Mouse (Mus musculus) CH12.LX (cell line): ENCODE results near the gene Atp8b4. TPM values are rescaled to one million over a fixed set of nuclear protein-coding genes. Genes with fewer than 3 reads are reported as not detected.

Experiments
- DNase-seq: peaks from one replicate; pipeline ENCODE4 v3.0.0-alpha.2; 2013; ENCODE audit errors: extremely low read depth
- H3K27ac ChIP-seq: 2 replicates; pipeline ENCODE4 v1.5.1; 2012; ENCODE audit warnings: low read depth, mild to moderate bottlenecking, control low read depth, moderate library complexity; ENCODE audit not compliant: insufficient read depth
- H3K27me3 ChIP-seq: replicated peaks from 2 replicates; pipeline ENCODE3; 2012; ENCODE audit warnings: inconsistent platforms
- H3K36me3 ChIP-seq, 2 experiments: replicated peaks in 1 of 2; 2 replicates each; pipeline versions ENCODE3 to v1.6.1; 2012; ENCODE audit warnings: inconsistent platforms in 1 of 2, low read length in 1 of 2, mild to moderate bottlenecking in 1 of 2, mixed read lengths in 1 of 2, moderate library complexity in 1 of 2; ENCODE audit not compliant: control insufficient read depth in 1 of 2, insufficient read depth in 1 of 2
- H3K4me1 ChIP-seq, 2 experiments: 2 replicates each; pipeline ENCODE4 v1.6.1; 2012; ENCODE audit warnings: inconsistent platforms in 1 of 2, moderate library complexity in 1 of 2; ENCODE audit not compliant: insufficient read depth in 2 of 2, control insufficient read depth in 1 of 2
- H3K4me2 ChIP-seq: 2 replicates; pipeline ENCODE4 v1.6.1; 2012; ENCODE audit warnings: low read depth, mild to moderate bottlenecking, control low read depth; ENCODE audit not compliant: poor library complexity, insufficient read depth, severe bottlenecking
- H3K4me3 ChIP-seq, 3 experiments: fragments of 150-350 bp in 1 of 3; sonication (generic) in 1 of 3; replicated peaks in 1 of 3; 2 replicates each; pipeline versions ENCODE3 to v1.5.1; 2011 to 2012; ENCODE audit warnings: low read depth in 2 of 3, low read length in 2 of 3, mild to moderate bottlenecking in 2 of 3, moderate library complexity in 2 of 3, control low read depth in 1 of 3, improper control_type of control experiment in 1 of 3, inconsistent platforms in 1 of 3, mixed read lengths in 1 of 3; ENCODE audit not compliant: poor library complexity in 1 of 3
- H3K79me2 ChIP-seq: replicated peaks from 2 replicates; pipeline ENCODE4 v1.6.1; 2012; ENCODE audit warnings: mild to moderate bottlenecking, moderate library complexity; ENCODE audit not compliant: control insufficient read depth, poor library complexity, insufficient read depth, severe bottlenecking; ENCODE audit errors: extremely low read depth
- H3K9ac ChIP-seq: 2 replicates; pipeline ENCODE4 v1.6.1; 2012; ENCODE audit warnings: low read depth, mild to moderate bottlenecking, control low read depth, moderate library complexity; ENCODE audit not compliant: insufficient read depth
- H3K9me3 ChIP-seq: replicated peaks from 2 replicates; pipeline ENCODE3; 2012; ENCODE audit warnings: low read length, inconsistent platforms, mixed read lengths
- BHLHE40 ChIP-seq: IDR thresholded peaks from 2 replicates; pipeline ENCODE4 v1.6.1; 2011; ENCODE audit warnings: mild to moderate bottlenecking, low read depth, low read length, improper control_type of control experiment
- CHD1 ChIP-seq: IDR thresholded peaks from 2 replicates; pipeline ENCODE4 v1.6.1; 2012; ENCODE audit warnings: low read depth, low read length, improper control_type of control experiment, inconsistent platforms
- CHD2 ChIP-seq: IDR thresholded peaks from 2 replicates; pipeline ENCODE4 v1.6.1; 2011; ENCODE audit warnings: low read length, improper control_type of control experiment
- E2F4 ChIP-seq: IDR thresholded peaks from 2 replicates; pipeline ENCODE4 v1.6.1; 2011; ENCODE audit warnings: low read depth, low read length, improper control_type of control experiment; ENCODE audit not compliant: insufficient replicate concordance
- ELF1 ChIP-seq: IDR thresholded peaks from 2 replicates; pipeline ENCODE4 v1.6.1; 2014; ENCODE audit warnings: low read depth, mild to moderate bottlenecking, inconsistent platforms, low read length, improper control_type of control experiment
- EP300 ChIP-seq: IDR thresholded peaks from 2 replicates; pipeline ENCODE4 v1.6.1; 2011; ENCODE audit warnings: low read length, improper control_type of control experiment
- GABPA ChIP-seq: IDR thresholded peaks from 2 replicates; pipeline ENCODE4 v1.6.1; 2012; ENCODE audit warnings: low read depth, low read length, improper control_type of control experiment, inconsistent platforms; ENCODE audit not compliant: insufficient replicate concordance
- HCFC1 ChIP-seq: IDR thresholded peaks from 2 replicates; pipeline ENCODE4 v1.6.1; 2012; ENCODE audit warnings: low read depth, mild to moderate bottlenecking, inconsistent platforms, low read length, improper control_type of control experiment
- IRF4 ChIP-seq: IDR thresholded peaks from 2 replicates; pipeline ENCODE4 v1.6.1; 2014; ENCODE audit warnings: low read depth, mild to moderate bottlenecking, inconsistent platforms, low read length, improper control_type of control experiment
- JUN ChIP-seq: IDR thresholded peaks from 2 replicates; pipeline ENCODE4 v1.6.1; 2011; ENCODE audit warnings: low read depth, mild to moderate bottlenecking, low read length, improper control_type of control experiment, moderate library complexity; ENCODE audit not compliant: insufficient read depth
- JUND ChIP-seq: conservative IDR thresholded peaks from 2 replicates; pipeline ENCODE4 v1.6.1; 2011; ENCODE audit warnings: low read depth, low read length, improper control_type of control experiment
- KAT2A ChIP-seq: IDR thresholded peaks from 2 replicates; pipeline ENCODE4 v1.6.1; 2012; ENCODE audit warnings: low read length, improper control_type of control experiment, inconsistent platforms; ENCODE audit not compliant: insufficient replicate concordance
- MAZ ChIP-seq: IDR thresholded peaks from 2 replicates; pipeline ENCODE4 v1.6.1; 2012; ENCODE audit warnings: low read depth, mild to moderate bottlenecking, inconsistent platforms, low read length, improper control_type of control experiment, moderate library complexity
- MEF2A ChIP-seq: IDR thresholded peaks from 2 replicates; pipeline ENCODE4 v1.6.1; 2014; ENCODE audit warnings: low read depth, mild to moderate bottlenecking, inconsistent platforms, low read length, improper control_type of control experiment, borderline replicate concordance
- MXI1 ChIP-seq: IDR thresholded peaks from 2 replicates; pipeline ENCODE4 v1.6.1; 2011; ENCODE audit warnings: mild to moderate bottlenecking, low read depth, low read length, improper control_type of control experiment
- MYC ChIP-seq: IDR thresholded peaks from 2 replicates; pipeline ENCODE4 v1.6.1; 2011; ENCODE audit warnings: low read depth, mild to moderate bottlenecking, improper control_type of control experiment, low read length
- NELFE ChIP-seq: IDR thresholded peaks from 2 replicates; pipeline ENCODE4 v1.6.1; 2011; ENCODE audit warnings: low read depth, low read length, improper control_type of control experiment
- NRF1 ChIP-seq: IDR thresholded peaks from 2 replicates; pipeline ENCODE4 v1.6.1; 2014; ENCODE audit warnings: low read depth, mild to moderate bottlenecking, inconsistent platforms, low read length, improper control_type of control experiment, moderate library complexity
- PAX5 ChIP-seq: IDR thresholded peaks from 2 replicates; pipeline ENCODE4 v1.6.1; 2012; ENCODE audit warnings: low read length, inconsistent platforms, mixed read lengths
- RAD21 ChIP-seq: IDR thresholded peaks from 2 replicates; pipeline ENCODE4 v1.6.1; 2011; ENCODE audit warnings: low read depth, mild to moderate bottlenecking, low read length, improper control_type of control experiment, moderate library complexity
- RCOR1 ChIP-seq: conservative IDR thresholded peaks from 2 replicates; pipeline ENCODE4 v1.6.1; 2012; ENCODE audit warnings: low read depth, mild to moderate bottlenecking, inconsistent platforms, low read length, improper control_type of control experiment
- SMC3 ChIP-seq: IDR thresholded peaks from 2 replicates; pipeline ENCODE4 v1.6.1; 2011; ENCODE audit warnings: low read depth, low read length, improper control_type of control experiment
- TBP ChIP-seq: conservative IDR thresholded peaks from 2 replicates; pipeline ENCODE4 v1.6.1; 2011; ENCODE audit warnings: low read depth, low read length, improper control_type of control experiment
- TCF12 ChIP-seq: IDR thresholded peaks from 2 replicates; pipeline ENCODE4 v1.6.1; 2014; ENCODE audit warnings: low read depth, mild to moderate bottlenecking, inconsistent platforms, low read length, improper control_type of control experiment
- USF2 ChIP-seq: conservative IDR thresholded peaks from 2 replicates; pipeline ENCODE4 v1.6.1; 2011; ENCODE audit warnings: low read depth, low read length, improper control_type of control experiment
- ZC3H11A ChIP-seq: IDR thresholded peaks from 2 replicates; pipeline ENCODE4 v1.6.1; 2012; ENCODE audit warnings: low read depth, mild to moderate bottlenecking, inconsistent platforms, low read length, improper control_type of control experiment
- ZKSCAN1 ChIP-seq: IDR thresholded peaks from 2 replicates; pipeline ENCODE4 v1.6.1; 2012; ENCODE audit warnings: low read depth, inconsistent platforms, low read length, improper control_type of control experiment, borderline replicate concordance
- ZMIZ1 ChIP-seq: IDR thresholded peaks from 2 replicates; pipeline ENCODE4 v1.6.1; 2012; ENCODE audit warnings: low read depth, mild to moderate bottlenecking, inconsistent platforms, low read length, improper control_type of control experiment
- ZNF384 ChIP-seq: IDR thresholded peaks from 2 replicates; pipeline ENCODE4 v1.6.1; 2012; ENCODE audit warnings: low read depth, low read length, improper control_type of control experiment, inconsistent platforms
- dilution Hi-C: fragments of 300-500 bp; cut with MboI; formaldehyde crosslinking; loops from 2 replicates; pipeline ENCODE4 v1.14.3; 2020; ENCODE audit warnings: low sequenced_read_pairs; ENCODE audit not compliant: extremely low pct_unique_long_range_greater_than_20kb, extremely low pct_ligation_motif_present
- in situ Hi-C: fragments of 300-500 bp; cut with MboI; formaldehyde crosslinking; loops from 3 replicates; pipeline ENCODE4 v1.14.3; 2019; ENCODE audit warnings: low sequenced_read_pairs, low pct_ligation_motif_present, low pct_unique_long_range_greater_than_20kb, mixed read lengths
- polyA plus RNA-seq: library from polyadenylated mRNA; unstranded; fragments of >175 nt; gene quantifications from 2 replicates; pipeline ENCODE4 v1.2.1, GENCODE M21; 2012; ENCODE audit warnings: low read depth; ENCODE audit not compliant: insufficient read length
- total RNA-seq, 2 experiments: library from RNA; depleted of rRNA; stranded (reverse); fragments of 300-350 nt in 1 of 2; fragments of >200 nt in 1 of 2; gene quantifications; 2 replicates each; pipeline ENCODE4 v1.2.3; 2012 to 2014

Gene Atp8b4
- total and polyA plus RNA-seq, 3 experiments: 0.50 to 1.9 (median 0.79) TPM

GRCm38 (mm10) chr2:126283086-126283485 lies 217.4 kb downstream of the Atp8b4 start:
- DNase-seq: no peak
- dilution Hi-C loops (no loop called here), in situ Hi-C loops (no loop called here)
- Histone ChIP-seq H3K9ac (no peak overlapping the region), H3K9me3 (no peaks in the 10 kb centered on the region), H3K4me2 (no peak overlapping the region), H3K4me1 (peaks cover 0 to 3% of the 10 kb centered on the region in 2 experiments; a peak in 1 of 4 replicates), H3K79me2 (no peaks in the 10 kb centered on the region), H3K27me3 (no peaks in the 10 kb centered on the region), H3K36me3 (no peaks in the 10 kb centered on the region), H3K4me3 (no peak overlapping the region), H3K27ac (no peak overlapping the region)
- TF ChIP-seq SMC3 (no peak), ZKSCAN1 (no peak), ZMIZ1 (no peak), HCFC1 (no peak), ZNF384 (no peak), JUND (no peak), RCOR1 (no peak), MAZ (no peak), PAX5 (no peak), ELF1 (no peak), EP300 (no peak), GABPA (no peak), MXI1 (no peak), JUN (no peak), E2F4 (no peak), CHD2 (no peak), NRF1 (no peak), NELFE (no peak)

- no peaks in the 10 kb centered on the region for H3K79me2 ChIP-seq
- H3K4me1 ChIP-seq: peaks cover 0 to 19% of the 10 kb centered on the region in 2 experiments; a peak in 2 of 4 replicates
- in situ Hi-C loops: no loop called here
- no peaks in the 10 kb centered on the region for H3K27me3 ChIP-seq
- no peak overlapping the region for H3K9ac ChIP-seq
- no peak for DNase-seq
- H3K36me3 ChIP-seq: no peaks in the 10 kb centered on the region
- no peaks in the 10 kb centered on the region for H3K9me3 ChIP-seq
- H3K4me3 ChIP-seq: no peak overlapping the region
- TF ChIP-seq SMC3 (no peak), CHD2 (no peak), HCFC1 (no peak), KAT2A (no peak), USF2 (no peak), MYC (no peak), IRF4 (no peak), CHD1 (no peak), MAZ (no peak), ZMIZ1 (no peak), RAD21 (no peak), ZC3H11A (no peak), MEF2A (no peak), BHLHE40 (no peak), JUN (no peak), TCF12 (no peak), TBP (no peak), ELF1 (no peak), ZKSCAN1 (no peak)
- dilution Hi-C loops: no loop called here
- H3K27ac ChIP-seq: no peak overlapping the region
- H3K4me2 ChIP-seq: no peak overlapping the region
These were observed 225.0 kb downstream of the Atp8b4 start for GRCm38 (mm10) chr2:126275511-126275910.
